Mouse (Mus musculus) CH12.LX (cell line): ENCODE data around the gene Rnf43. TPM values are rescaled to one million over a fixed set of nuclear protein-coding genes. Genes with fewer than 3 reads are reported as not detected.

Source experiments
- DNase-seq: peaks from one replicate; pipeline ENCODE4 v3.0.0-alpha.2; 2013; ENCODE audit errors: extremely low read depth
- H3K27ac ChIP-seq: 2 replicates; pipeline ENCODE4 v1.5.1; 2012; ENCODE audit warnings: low read depth, mild to moderate bottlenecking, control low read depth, moderate library complexity; ENCODE audit not compliant: insufficient read depth
- H3K27me3 ChIP-seq: replicated peaks from 2 replicates; pipeline ENCODE3; 2012; ENCODE audit warnings: inconsistent platforms
- H3K36me3 ChIP-seq, 2 experiments: replicated peaks in 1 of 2; 2 replicates each; pipeline versions ENCODE3 to v1.6.1; 2012; ENCODE audit warnings: inconsistent platforms in 1 of 2, low read length in 1 of 2, mild to moderate bottlenecking in 1 of 2, mixed read lengths in 1 of 2, moderate library complexity in 1 of 2; ENCODE audit not compliant: control insufficient read depth in 1 of 2, insufficient read depth in 1 of 2
- H3K4me1 ChIP-seq, 2 experiments: 2 replicates each; pipeline ENCODE4 v1.6.1; 2012; ENCODE audit warnings: inconsistent platforms in 1 of 2, moderate library complexity in 1 of 2; ENCODE audit not compliant: insufficient read depth in 2 of 2, control insufficient read depth in 1 of 2
- H3K4me2 ChIP-seq: 2 replicates; pipeline ENCODE4 v1.6.1; 2012; ENCODE audit warnings: low read depth, mild to moderate bottlenecking, control low read depth; ENCODE audit not compliant: poor library complexity, insufficient read depth, severe bottlenecking
- H3K4me3 ChIP-seq, 3 experiments: fragments of 150-350 bp in 1 of 3; sonication (generic) in 1 of 3; replicated peaks in 1 of 3; 2 replicates each; pipeline versions ENCODE3 to v1.5.1; 2011 to 2012; ENCODE audit warnings: low read depth in 2 of 3, low read length in 2 of 3, mild to moderate bottlenecking in 2 of 3, moderate library complexity in 2 of 3, control low read depth in 1 of 3, improper control_type of control experiment in 1 of 3, inconsistent platforms in 1 of 3, mixed read lengths in 1 of 3; ENCODE audit not compliant: poor library complexity in 1 of 3
- H3K79me2 ChIP-seq: replicated peaks from 2 replicates; pipeline ENCODE4 v1.6.1; 2012; ENCODE audit warnings: mild to moderate bottlenecking, moderate library complexity; ENCODE audit not compliant: control insufficient read depth, poor library complexity, insufficient read depth, severe bottlenecking; ENCODE audit errors: extremely low read depth
- H3K9ac ChIP-seq: 2 replicates; pipeline ENCODE4 v1.6.1; 2012; ENCODE audit warnings: low read depth, mild to moderate bottlenecking, control low read depth, moderate library complexity; ENCODE audit not compliant: insufficient read depth
- H3K9me3 ChIP-seq: replicated peaks from 2 replicates; pipeline ENCODE3; 2012; ENCODE audit warnings: low read length, inconsistent platforms, mixed read lengths
- BHLHE40 ChIP-seq: IDR thresholded peaks from 2 replicates; pipeline ENCODE4 v1.6.1; 2011; ENCODE audit warnings: mild to moderate bottlenecking, low read depth, low read length, improper control_type of control experiment
- CHD2 ChIP-seq: IDR thresholded peaks from 2 replicates; pipeline ENCODE4 v1.6.1; 2011; ENCODE audit warnings: low read length, improper control_type of control experiment
- CTCF ChIP-seq, 2 experiments: IDR thresholded peaks in 1 of 2; conservative IDR thresholded peaks in 1 of 2; 2 replicates each; pipeline ENCODE4 v1.5.1; 2011 to 2012; ENCODE audit warnings: low read depth in 2 of 2, low read length in 2 of 2, improper control_type of control experiment in 1 of 2, inconsistent platforms in 1 of 2, mild to moderate bottlenecking in 1 of 2, moderate library complexity in 1 of 2
- ETS1 ChIP-seq: conservative IDR thresholded peaks from 2 replicates; pipeline ENCODE4 v1.6.1; 2012; ENCODE audit warnings: low read depth, mild to moderate bottlenecking, inconsistent platforms, low read length, improper control_type of control experiment, moderate library complexity
- HCFC1 ChIP-seq: IDR thresholded peaks from 2 replicates; pipeline ENCODE4 v1.6.1; 2012; ENCODE audit warnings: low read depth, mild to moderate bottlenecking, inconsistent platforms, low read length, improper control_type of control experiment
- IRF4 ChIP-seq: IDR thresholded peaks from 2 replicates; pipeline ENCODE4 v1.6.1; 2014; ENCODE audit warnings: low read depth, mild to moderate bottlenecking, inconsistent platforms, low read length, improper control_type of control experiment
- JUN ChIP-seq: IDR thresholded peaks from 2 replicates; pipeline ENCODE4 v1.6.1; 2011; ENCODE audit warnings: low read depth, mild to moderate bottlenecking, low read length, improper control_type of control experiment, moderate library complexity; ENCODE audit not compliant: insufficient read depth
- JUND ChIP-seq: conservative IDR thresholded peaks from 2 replicates; pipeline ENCODE4 v1.6.1; 2011; ENCODE audit warnings: low read depth, low read length, improper control_type of control experiment
- KAT2A ChIP-seq: IDR thresholded peaks from 2 replicates; pipeline ENCODE4 v1.6.1; 2012; ENCODE audit warnings: low read length, improper control_type of control experiment, inconsistent platforms; ENCODE audit not compliant: insufficient replicate concordance
- MAX ChIP-seq: IDR thresholded peaks from 2 replicates; pipeline ENCODE4 v1.6.1; 2011; ENCODE audit warnings: low read length, improper control_type of control experiment
- MAZ ChIP-seq: IDR thresholded peaks from 2 replicates; pipeline ENCODE4 v1.6.1; 2012; ENCODE audit warnings: low read depth, mild to moderate bottlenecking, inconsistent platforms, low read length, improper control_type of control experiment, moderate library complexity
- MEF2A ChIP-seq: IDR thresholded peaks from 2 replicates; pipeline ENCODE4 v1.6.1; 2014; ENCODE audit warnings: low read depth, mild to moderate bottlenecking, inconsistent platforms, low read length, improper control_type of control experiment, borderline replicate concordance
- MXI1 ChIP-seq: IDR thresholded peaks from 2 replicates; pipeline ENCODE4 v1.6.1; 2011; ENCODE audit warnings: mild to moderate bottlenecking, low read depth, low read length, improper control_type of control experiment
- PAX5 ChIP-seq: IDR thresholded peaks from 2 replicates; pipeline ENCODE4 v1.6.1; 2012; ENCODE audit warnings: low read length, inconsistent platforms, mixed read lengths
- POLR2A ChIP-seq: IDR thresholded peaks from 2 replicates; pipeline ENCODE4 v1.6.1; 2011; ENCODE audit warnings: low read depth, mild to moderate bottlenecking, improper control_type of control experiment, low read length
- POLR2AphosphoS2 ChIP-seq: IDR thresholded peaks from 2 replicates; pipeline ENCODE4 v1.6.1; 2011; ENCODE audit warnings: low read depth, low read length, improper control_type of control experiment
- SMC3 ChIP-seq: IDR thresholded peaks from 2 replicates; pipeline ENCODE4 v1.6.1; 2011; ENCODE audit warnings: low read depth, low read length, improper control_type of control experiment
- TBP ChIP-seq: conservative IDR thresholded peaks from 2 replicates; pipeline ENCODE4 v1.6.1; 2011; ENCODE audit warnings: low read depth, low read length, improper control_type of control experiment
- USF1 ChIP-seq: IDR thresholded peaks from 2 replicates; pipeline ENCODE4 v1.6.1; 2014; ENCODE audit warnings: low read depth, mild to moderate bottlenecking, inconsistent platforms, low read length, improper control_type of control experiment
- ZMIZ1 ChIP-seq: IDR thresholded peaks from 2 replicates; pipeline ENCODE4 v1.6.1; 2012; ENCODE audit warnings: low read depth, mild to moderate bottlenecking, inconsistent platforms, low read length, improper control_type of control experiment
- dilution Hi-C: fragments of 300-500 bp; cut with MboI; formaldehyde crosslinking; loops from 2 replicates; pipeline ENCODE4 v1.14.3; 2020; ENCODE audit warnings: low sequenced_read_pairs; ENCODE audit not compliant: extremely low pct_unique_long_range_greater_than_20kb, extremely low pct_ligation_motif_present
- in situ Hi-C: fragments of 300-500 bp; cut with MboI; formaldehyde crosslinking; loops from 3 replicates; pipeline ENCODE4 v1.14.3; 2019; ENCODE audit warnings: low sequenced_read_pairs, low pct_ligation_motif_present, low pct_unique_long_range_greater_than_20kb, mixed read lengths
- polyA plus RNA-seq: library from polyadenylated mRNA; unstranded; fragments of >175 nt; gene quantifications from 2 replicates; pipeline ENCODE4 v1.2.1, GENCODE M21; 2012; ENCODE audit warnings: low read depth; ENCODE audit not compliant: insufficient read length
- total RNA-seq, 2 experiments: library from RNA; depleted of rRNA; stranded (reverse); fragments of 300-350 nt in 1 of 2; fragments of >200 nt in 1 of 2; gene quantifications; 2 replicates each; pipeline ENCODE4 v1.2.3; 2012 to 2014

Rnf43 gene
- total and polyA plus RNA-seq, 3 experiments = 12.2 to 27.7 (median 26.3) TPM

- in situ Hi-C loops (no loop called here), dilution Hi-C loops (no loop called here)
- no peak overlapping the region for H3K4me2 ChIP-seq
- no peak for DNase-seq
- H3K27ac ChIP-seq = no peak overlapping the region
- no peak overlapping the region for H3K9ac ChIP-seq
- H3K36me3 ChIP-seq = peaks cover 74 to 92% of the 10 kb centered on the region in 2 experiments
- H3K4me1 ChIP-seq = no peaks in the 10 kb centered on the region
- no peak overlapping the region for H3K4me3 ChIP-seq
- TF ChIP-seq ZMIZ1 = no peak
- no peak for TF ChIP-seq KAT2A
- no peak for TF ChIP-seq MAX
- TF ChIP-seq MXI1 = no peak
- no peaks in the 10 kb centered on the region for H3K79me2 ChIP-seq
- no peaks in the 10 kb centered on the region for H3K27me3 ChIP-seq
- H3K9me3 ChIP-seq = peaks cover 9% of the 10 kb centered on the region
Measured at GRCm38 (mm10) chr11:87613972-87614371, 48.5 kb upstream of the Rnf43 start.

GRCm38 (mm10) chr11:87615551-87615950 lies 47.0 kb upstream of the Rnf43 start:
- no peaks in the 10 kb centered on the region for H3K79me2 ChIP-seq
- no peaks in the 10 kb centered on the region for H3K4me1 ChIP-seq
- no peak for TF ChIP-seq CTCF (conservative IDR thresholded peaks at IDR 0.05 in 1 of 2, IDR thresholded peaks at IDR 0.05 in 1 of 2; ENCODE audit: low read depth in 2 of 2, low read length in 2 of 2)
- no peak for TF ChIP-seq MAZ
- no peak for TF ChIP-seq JUND
- no peak for TF ChIP-seq CHD2
- TF ChIP-seq BHLHE40 = no peak
- no peak for TF ChIP-seq MAX
- TF ChIP-seq IRF4 = no peak
- TF ChIP-seq POLR2AphosphoS2 = no peak
- no peak for TF ChIP-seq USF1
- TF ChIP-seq ETS1 = no peak
- TF ChIP-seq KAT2A = no peak
- TF ChIP-seq PAX5 = no peak
- TF ChIP-seq SMC3 = no peak
- no peak for TF ChIP-seq POLR2A
- no peak for TF ChIP-seq TBP
- TF ChIP-seq HCFC1 = no peak
- no peak for TF ChIP-seq MEF2A
- TF ChIP-seq JUN = no peak
- H3K27ac ChIP-seq = no peak overlapping the region
- dilution Hi-C loops = no loop called here
- H3K27me3 ChIP-seq = no peaks in the 10 kb centered on the region
- DNase-seq = no peak
- H3K36me3 ChIP-seq = peaks cover 64 to 81% of the 10 kb centered on the region in 2 experiments
- H3K9ac ChIP-seq = no peak overlapping the region
- peaks cover 9% of the 10 kb centered on the region for H3K9me3 ChIP-seq
- no peak overlapping the region for H3K4me2 ChIP-seq
- in situ Hi-C loops = no loop called here
- no peak overlapping the region for H3K4me3 ChIP-seq
